Mouse (Mus musculus): Measurements from ENCODE around the gene Zfp747. TPM values are rescaled to one million over a fixed set of nuclear protein-coding genes. Genes with fewer than 3 reads are reported as not detected.
"Not testable (repeated sequence)": the region's sequence is repeated elsewhere in the genome, so short reads cannot be mapped to it uniquely, and the experiment has no call there.

Gene Zfp747
- total and polyA plus RNA-seq, 2 experiments from 2014 or later, result 4.5 to 10.0 TPM

DNA sequence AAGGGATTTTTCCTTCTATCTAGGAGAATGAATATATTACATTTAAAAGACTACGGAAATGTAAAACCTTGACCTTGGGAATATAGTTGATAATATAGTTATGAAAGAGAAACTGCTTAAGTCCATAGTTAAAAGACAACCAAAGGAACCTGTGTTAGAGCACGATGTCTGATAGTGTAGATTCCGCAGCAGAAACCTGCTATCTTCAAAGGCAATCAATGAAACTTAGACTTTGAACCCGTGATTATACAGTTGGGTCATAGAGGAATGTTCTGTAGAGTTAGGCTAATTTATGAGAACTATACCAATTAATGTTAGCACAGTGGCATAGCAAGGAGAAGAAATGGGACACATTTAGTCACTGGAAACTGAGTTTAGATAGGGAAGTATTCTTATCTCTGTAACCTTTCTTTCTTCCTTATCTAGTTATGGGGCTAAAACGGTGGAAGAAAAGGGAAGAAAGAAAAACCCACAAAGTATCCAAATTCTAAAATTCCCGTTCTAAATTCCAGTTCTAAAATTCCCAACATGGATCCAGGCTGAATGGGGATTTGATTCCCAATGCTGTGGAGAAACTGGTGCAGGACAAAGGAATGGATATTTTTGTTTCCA, 2.6 kb upstream of the Zfp747 start:
- H3K27me3 ChIP-seq (ENCODE audit: insufficient read depth, low read length), result no peaks in the 10 kb centered on the region
- no peak overlapping the region for H3K4me2 ChIP-seq (ENCODE audit: low read depth, low read length)
- no peaks in the 10 kb centered on the region for H3K36me3 ChIP-seq (ENCODE audit: insufficient read depth, low read length)
- H3K9ac ChIP-seq (replicated peaks; ENCODE audit: low read length), result no peak overlapping the region
- no peaks in the 10 kb centered on the region for H3K4me1 ChIP-seq (ENCODE audit: insufficient read depth, low read length)
- DNase-seq (ENCODE audit: low spot score), result no peak
- H3K27ac ChIP-seq, result no peak overlapping the region
- TF ChIP-seq CTCF (IDR thresholded peaks at IDR 0.05; ENCODE audit: low read depth), result no peak
- H3K9me3 ChIP-seq (ENCODE audit: low read length), result no peaks in the 10 kb centered on the region
- no peak for ATAC-seq
- WGBS, result 79% methylated on average over 6 of the region's 6 CpGs
- H3K4me3 ChIP-seq (ENCODE audit: low read length), result no peak overlapping the region

DNA sequence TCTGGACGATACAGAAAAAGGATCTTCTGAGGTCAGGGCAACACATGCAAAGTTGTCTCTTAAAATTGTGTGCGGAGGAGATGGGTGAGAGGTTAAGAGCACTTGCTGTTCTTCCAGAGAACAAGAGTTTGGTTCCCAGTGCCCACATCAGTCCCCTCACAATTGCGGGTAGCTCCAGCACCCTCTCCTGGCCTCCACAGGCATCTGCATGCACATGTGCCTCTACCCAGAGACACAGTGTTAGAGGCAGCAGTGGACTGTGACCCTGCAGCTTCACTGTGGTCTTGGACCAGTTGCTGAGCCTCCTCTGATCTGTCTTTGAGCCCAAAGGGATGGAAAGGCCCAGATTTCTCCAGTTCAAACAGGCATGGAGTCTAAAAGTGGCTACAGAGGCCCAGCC, 4.0 kb downstream of the Zfp747 start:
- not testable (repeated sequence) for ATAC-seq; H3K27me3 ChIP-seq (ENCODE audit: insufficient read depth, low read length)
- 83% methylated on average over 3 of the region's 3 CpGs for WGBS

DNA sequence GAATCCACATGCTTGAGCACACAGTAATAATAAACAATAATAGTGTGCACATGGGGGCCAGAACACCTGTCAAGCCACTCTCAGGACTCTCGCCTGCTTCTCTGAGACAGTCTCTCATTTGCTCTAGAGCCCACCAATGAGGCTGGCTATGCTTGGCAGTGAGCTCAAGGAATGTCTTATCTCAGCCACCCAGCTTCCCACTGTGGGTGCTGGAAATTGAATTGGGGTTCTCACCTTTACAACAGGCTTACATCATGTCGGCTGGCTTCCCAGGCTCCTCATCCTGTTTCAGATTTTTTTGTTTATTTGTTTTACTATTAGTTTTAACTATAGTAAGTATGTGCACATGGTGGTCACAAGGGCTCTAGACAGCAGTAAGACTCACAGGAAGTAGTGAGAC, 4.6 kb downstream of the Zfp747 start:
- TF ChIP-seq CTCF (IDR thresholded peaks at IDR 0.05; ENCODE audit: low read depth), result no peak
- 85% methylated on average over 2 of the region's 2 CpGs for WGBS
- Histone ChIP-seq H3K36me3 (ENCODE audit: insufficient read depth, low read length) (no peaks in the 10 kb centered on the region), H3K4me3 (ENCODE audit: low read length) (no peak overlapping the region), H3K9me3 (ENCODE audit: low read length) (no peaks in the 10 kb centered on the region), H3K27ac (no peak overlapping the region), H3K9ac (replicated peaks; ENCODE audit: low read length) (no peak overlapping the region), H3K4me1 (ENCODE audit: insufficient read depth, low read length) (no peaks in the 10 kb centered on the region), H3K4me2 (ENCODE audit: low read depth, low read length) (no peak overlapping the region), H3K27me3 (ENCODE audit: insufficient read depth, low read length) (no peaks in the 10 kb centered on the region)
- ATAC-seq, result no peak
- DNase-seq (ENCODE audit: low spot score), result no peak

More for the DNA sequence above, 4.0 kb downstream of the Zfp747 start:
- H3K4me2 ChIP-seq (ENCODE audit: low read depth, low read length); H3K9ac ChIP-seq (replicated peaks; ENCODE audit: low read length); H3K9me3 ChIP-seq (ENCODE audit: low read length); H3K4me1 ChIP-seq (ENCODE audit: insufficient read depth, low read length); H3K27ac ChIP-seq; H3K4me3 ChIP-seq (ENCODE audit: low read length); DNase-seq (ENCODE audit: low spot score); H3K36me3 ChIP-seq (ENCODE audit: insufficient read depth, low read length): not testable (repeated sequence)

DNA sequence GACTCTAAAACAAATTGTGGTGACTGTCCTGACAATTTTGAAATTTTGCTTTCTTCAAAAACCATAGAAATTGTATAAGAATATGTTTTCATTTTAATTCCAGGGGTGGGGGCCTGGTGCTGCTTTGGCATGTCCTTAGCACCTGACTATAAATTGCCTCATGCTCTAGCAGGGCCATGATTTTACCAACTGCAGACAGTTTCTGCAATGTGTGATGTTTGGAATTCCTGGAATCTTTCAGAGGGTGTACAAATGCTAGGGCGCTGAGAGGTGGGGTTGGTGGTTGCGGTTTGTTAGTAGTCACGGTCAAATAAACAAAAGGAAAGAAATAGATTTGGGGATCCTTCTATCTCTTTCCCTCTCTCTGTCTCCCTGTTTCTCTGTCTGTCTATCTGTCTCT, 9.6 kb downstream of the Zfp747 start:
- H3K9ac ChIP-seq (replicated peaks; ENCODE audit: low read length), result no peak overlapping the region
- WGBS, result 76% methylated on average over 3 of the region's 3 CpGs
- ATAC-seq (no peak), DNase-seq (ENCODE audit: low spot score) (no peak)
- no peak for TF ChIP-seq CTCF (IDR thresholded peaks at IDR 0.05; ENCODE audit: low read depth)
- no peaks in the 10 kb centered on the region for H3K36me3 ChIP-seq (ENCODE audit: insufficient read depth, low read length)
- H3K4me1 ChIP-seq (ENCODE audit: insufficient read depth, low read length), result no peaks in the 10 kb centered on the region
- no peak overlapping the region for H3K4me3 ChIP-seq (ENCODE audit: low read length)
- H3K4me2 ChIP-seq (ENCODE audit: low read depth, low read length), result no peak overlapping the region
- no peaks in the 10 kb centered on the region for H3K27me3 ChIP-seq (ENCODE audit: insufficient read depth, low read length)
- H3K9me3 ChIP-seq (ENCODE audit: low read length), result no peaks in the 10 kb centered on the region
- no peak overlapping the region for H3K27ac ChIP-seq

DNA sequence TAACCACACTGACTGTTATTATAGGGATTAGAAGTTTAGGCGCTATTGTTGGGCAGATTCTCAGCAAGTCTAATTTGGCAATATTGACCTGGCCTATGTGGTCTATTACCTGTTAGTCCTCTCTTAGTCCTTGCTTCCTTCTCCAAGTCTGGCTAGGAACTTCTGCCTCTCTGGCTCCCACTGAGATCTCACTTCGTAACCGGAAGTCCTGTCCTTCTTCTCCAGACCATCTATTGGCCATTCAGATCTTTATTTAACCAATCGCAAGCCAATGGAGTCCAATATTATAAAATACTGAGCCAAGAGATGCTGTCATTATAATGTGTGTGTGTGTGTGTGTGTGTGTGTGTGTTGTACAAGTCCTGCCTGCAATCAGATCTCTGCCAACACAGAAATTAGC, 11.7 kb downstream of the Zfp747 start:
- no peaks in the 10 kb centered on the region for H3K9me3 ChIP-seq (ENCODE audit: low read length)
- peak; percentile 53 for DNase-seq (ENCODE audit: low spot score)
- peak overlapping the region; percentile 26; the same call in 1 of the 2 replicates for H3K4me3 ChIP-seq (ENCODE audit: low read length)
- H3K4me2 ChIP-seq (ENCODE audit: low read depth, low read length), result peak overlapping the region; percentile 56
- H3K27ac ChIP-seq, result no peak overlapping the region
- no peaks in the 10 kb centered on the region for H3K27me3 ChIP-seq (ENCODE audit: insufficient read depth, low read length)
- WGBS, result 38% methylated on average over 4 of the region's 4 CpGs
- TF ChIP-seq CTCF (IDR thresholded peaks at IDR 0.05; ENCODE audit: low read depth), result no peak
- no peaks in the 10 kb centered on the region for H3K4me1 ChIP-seq (ENCODE audit: insufficient read depth, low read length)
- peak; percentile 51; the same call in 1 of the 2 replicates for ATAC-seq
- no peak overlapping the region; the same call in 1 of the 2 replicates for H3K9ac ChIP-seq (replicated peaks; ENCODE audit: low read length)
- H3K36me3 ChIP-seq (ENCODE audit: insufficient read depth, low read length), result no peaks in the 10 kb centered on the region

DNA sequence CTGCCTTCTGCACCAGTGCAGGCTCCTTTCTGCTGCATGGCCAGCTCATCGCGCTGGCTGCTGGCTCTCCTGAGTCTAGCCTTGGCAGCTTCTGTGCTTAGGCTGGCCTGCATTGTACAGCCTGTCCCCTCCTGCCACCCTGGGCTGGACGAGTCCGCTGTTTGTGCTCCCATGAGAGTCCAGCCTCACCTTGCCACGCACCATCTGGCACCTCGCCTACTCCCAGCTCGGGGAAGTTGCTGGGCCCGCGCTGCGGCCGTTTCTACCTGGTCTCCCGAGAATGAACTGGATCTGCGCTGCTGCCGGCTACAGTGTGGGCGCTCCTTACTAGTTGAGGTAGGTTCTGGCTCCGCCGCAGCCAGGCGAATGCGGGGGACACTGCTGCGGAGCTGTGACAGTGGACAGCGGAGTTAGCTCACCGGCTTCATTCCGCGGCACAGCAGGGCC, 12.4 kb downstream of the Zfp747 start:
- Histone ChIP-seq H3K27ac (0 out of 2 replicates have a peak overlapping the region, but pooled peaks have one; percentile 17), H3K4me3 (ENCODE audit: low read length) (peak overlapping the region; percentile 26), H3K9me3 (ENCODE audit: low read length) (no peaks in the 10 kb centered on the region), H3K9ac (replicated peaks; ENCODE audit: low read length) (peak overlapping the region; percentile 33), H3K27me3 (ENCODE audit: insufficient read depth, low read length) (no peaks in the 10 kb centered on the region), H3K4me2 (ENCODE audit: low read depth, low read length) (peak overlapping the region; percentile 56), H3K36me3 (ENCODE audit: insufficient read depth, low read length) (no peaks in the 10 kb centered on the region), H3K4me1 (ENCODE audit: insufficient read depth, low read length) (no peaks in the 10 kb centered on the region)
- DNase-seq (ENCODE audit: low spot score), result peak; percentile 41
- WGBS, result 2% methylated on average over 24 of the region's 24 CpGs
- peak; percentile 56; the same call in 1 of the 2 replicates for ATAC-seq
- no peak for TF ChIP-seq CTCF (IDR thresholded peaks at IDR 0.05; ENCODE audit: low read depth)

DNA sequence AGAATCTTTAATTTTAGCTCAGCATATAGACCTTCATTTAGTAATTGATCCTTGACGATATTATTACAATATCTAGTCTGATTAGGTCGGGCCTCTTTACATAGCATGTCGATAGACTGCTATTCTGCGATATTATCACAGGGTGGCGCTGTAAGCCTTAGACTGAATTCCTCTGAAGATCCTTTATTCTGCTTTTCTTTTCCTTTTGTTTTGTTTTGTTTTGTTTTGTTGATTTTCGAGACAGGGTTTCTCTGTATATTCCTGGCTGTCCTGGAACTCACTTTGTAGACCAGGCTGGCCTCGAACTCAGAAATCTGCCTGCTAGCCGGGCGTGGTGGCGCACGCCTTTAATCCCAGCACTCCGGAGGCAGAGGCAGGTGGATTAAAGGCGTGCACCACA, 13.4 kb downstream of the Zfp747 start:
- DNase-seq (ENCODE audit: low spot score), result peak; percentile 86
- WGBS, result 14% methylated on average over 13 of the region's 13 CpGs
- TF ChIP-seq CTCF (IDR thresholded peaks at IDR 0.05; ENCODE audit: low read depth), result peak; percentile 83

More for the DNA sequence above, 13.4 kb downstream of the Zfp747 start:
- H3K4me2 ChIP-seq (ENCODE audit: low read depth, low read length), result peak overlapping the region; percentile 34; the same call in 1 of the 2 replicates
- not testable (repeated sequence) for H3K27ac ChIP-seq; H3K27me3 ChIP-seq (ENCODE audit: insufficient read depth, low read length); H3K9me3 ChIP-seq (ENCODE audit: low read length); H3K4me3 ChIP-seq (ENCODE audit: low read length); ATAC-seq; H3K36me3 ChIP-seq (ENCODE audit: insufficient read depth, low read length); H3K9ac ChIP-seq (replicated peaks; ENCODE audit: low read length); H3K4me1 ChIP-seq (ENCODE audit: insufficient read depth, low read length)
